Mouse (Mus musculus) lung, postnatal 14 days (tissue): ENCODE measurements at regions not wholly inside any gene's neighbourhood (a gene's known extent, or its start where the extent isn't known, plus 50 kb on each side); places are given as distances from the start of the nearest gene placed in this dataset.

Source experiments
- DNase-seq: peaks from one replicate; pipeline ENCODE4 v3.0.0; 2021

- DNase-seq = no peak
Measured at GRCm38 (mm10) chr6:14819798-14820197, 64.7 kb upstream of the Ppp1r3a start.

- no peak for DNase-seq
Measured at GRCm38 (mm10) chr6:14824777-14825176, 69.7 kb upstream of the Ppp1r3a start.

- peak; percentile 18 for DNase-seq
Measured at GRCm38 (mm10) chr6:14838910-14839309, 62.2 kb upstream of the Foxp2 start.
